Mouse (Mus musculus) spleen, adult 2 months (tissue): ENCODE data around the gene Ppp1r21.

Experiments
- CTCF ChIP-seq: fragments of 200-500 bp; IDR thresholded peaks from 2 replicates; pipeline ENCODE4 v1.5.1; 2011; ENCODE audit warnings: mild to moderate bottlenecking, inconsistent platforms; ENCODE audit not compliant: insufficient read depth, insufficient read length, insufficient replicate concordance; ENCODE audit errors: extremely low read depth
- POLR2A ChIP-seq: fragments of 200-500 bp; IDR thresholded peaks from 2 replicates; pipeline ENCODE4 v1.6.1; 2011; ENCODE audit warnings: low read depth, low read length, inconsistent platforms

DNA sequence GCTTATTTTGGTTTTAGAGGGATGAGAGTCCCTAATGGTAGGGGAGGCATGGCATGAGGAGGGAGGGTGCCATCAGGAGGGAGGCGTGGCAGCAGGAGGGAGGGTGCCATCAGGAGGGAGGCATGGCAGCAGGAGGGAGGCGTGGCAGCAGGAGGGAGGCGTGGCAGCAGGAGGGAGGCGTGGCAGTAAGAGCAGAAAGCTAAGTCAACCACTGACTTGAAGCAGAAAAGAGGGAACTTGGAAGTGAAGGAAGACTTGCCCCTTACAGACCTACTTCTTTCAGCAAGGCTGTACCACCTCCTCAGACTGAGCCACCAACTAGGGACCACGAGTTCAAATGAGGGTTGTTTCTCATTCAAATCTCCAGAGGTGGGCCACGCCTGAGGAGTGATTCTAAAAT lies 83.3 kb downstream of the Ppp1r21 start:
- no peak for TF ChIP-seq CTCF
- no peak for TF ChIP-seq POLR2A
